22 mouse cellular contexts compared by ENCODE assay signal in the genomic region with DNA sequence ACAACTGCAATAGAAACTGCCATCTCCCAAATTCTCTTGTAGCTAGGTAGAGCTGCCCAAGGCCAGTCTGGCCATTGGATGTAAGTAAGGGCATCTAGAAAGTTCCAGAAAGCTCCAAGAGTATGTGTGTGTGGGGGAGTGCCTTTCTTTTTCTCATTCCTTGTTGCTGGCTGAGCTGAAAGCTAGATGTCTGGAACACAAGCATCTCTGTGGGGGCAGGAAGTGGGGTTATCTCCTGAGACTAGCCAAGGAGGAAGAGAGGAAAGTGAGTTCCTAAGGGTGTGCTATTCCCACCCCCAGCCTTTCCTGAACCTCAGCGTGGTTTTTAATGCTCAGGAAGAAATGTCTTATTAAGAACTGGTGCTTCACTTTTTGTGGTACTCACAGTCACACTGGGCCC. TPM values are rescaled to one million over a fixed set of nuclear protein-coding genes. Genes with fewer than 3 reads are reported as not detected.
"Had no signal": no experiment of that assay in that cellular context is flagged by ENCODE, and none has a peak within 500 bp of the region (broad histone marks: within the 10 kb centered on the region; RNA-seq: fewer than 3 reads in every experiment).

No protein-coding gene starts in this region.

- H3K9ac ChIP-seq: limb, embryonic 13.5 days; liver, embryonic 12.5 days; liver, embryonic 15.5 days; lung, embryonic 15.5 days; neural tube, embryonic 13.5 days had no signal

- H3K27me3 ChIP-seq: limb, embryonic 13.5 days; liver, embryonic 15.5 days; lung, embryonic 15.5 days; midbrain, embryonic 13.5 days; neural tube, embryonic 13.5 days had no signal

- H3K36me3 ChIP-seq: limb, embryonic 10.5 days; limb, embryonic 13.5 days; liver, embryonic 12.5 days; liver, embryonic 15.5 days; lung, embryonic 15.5 days; midbrain, embryonic 10.5 days; midbrain, embryonic 13.5 days; neural tube, embryonic 13.5 days had no signal

- H3K4me1 ChIP-seq: liver, embryonic 12.5 days; liver, embryonic 15.5 days; midbrain, embryonic 13.5 days had no signal

- ATAC-seq: liver, embryonic 12.5 days had no signal

- H3K4me2 ChIP-seq: limb, embryonic 13.5 days; liver, embryonic 12.5 days; liver, embryonic 15.5 days; lung, embryonic 15.5 days; midbrain, embryonic 13.5 days; neural tube, embryonic 13.5 days had no signal

- DNase-seq: kidney, postnatal 10 days; kidney, postnatal 36 days; liver; lung, adult 18-20 months; lung, postnatal 10 days; lung, postnatal 36 days; retina, postnatal 1 day; right cerebral cortex, postnatal 4 days; thymus, adult 2 months; thymus, postnatal 14 days; thymus, postnatal 4 days had no signal

- H3K4me3 ChIP-seq: limb, embryonic 10.5 days; limb, embryonic 13.5 days; liver, embryonic 12.5 days; liver, embryonic 15.5 days; lung, embryonic 15.5 days; megakaryocyte, embryonic 14.5 days; midbrain, embryonic 10.5 days; midbrain, embryonic 13.5 days; myocyte; neural tube, embryonic 13.5 days had no signal

- H3K9me3 ChIP-seq: limb, embryonic 10.5 days; limb, embryonic 13.5 days; liver, embryonic 12.5 days; liver, embryonic 15.5 days; lung, embryonic 15.5 days; megakaryocyte, embryonic 14.5 days; midbrain, embryonic 10.5 days; midbrain, embryonic 13.5 days; neural tube, embryonic 13.5 days had no signal

- H3K27ac ChIP-seq: limb, embryonic 10.5 days; limb, embryonic 13.5 days; liver, embryonic 12.5 days; liver, embryonic 15.5 days; lung, embryonic 15.5 days; midbrain, embryonic 10.5 days; midbrain, embryonic 13.5 days; neural tube, embryonic 13.5 days; stomach, postnatal 0 days had no signal

RNA-seq across cellular contexts. Expression of a gene that starts 23.9 kb away (rescaled TPM):
- polyA plus RNA-seq: myocyte had no signal
